Mouse (Mus musculus) leukemia stem cell, adult 10-12 weeks (primary cell): ENCODE measurements around the gene Msmb. TPM values are rescaled to one million over a fixed set of nuclear protein-coding genes. Genes with fewer than 3 reads are reported as not detected.

Source experiments
- polyA plus RNA-seq: library from polyadenylated mRNA; stranded (reverse); fragments of >175 nt; gene quantifications from 2 replicates; pipeline ENCODE4 v1.2.3, GENCODE M21; 2012; ENCODE audit warnings: low replicate concordance

Msmb gene
- not detected in 2 replicates for polyA plus RNA-seq

GRCm38 (mm10) chr14:32141723-32142122, at the start of gene Msmb:
TSS of gene Msmb (plus strand) at chr14:32142023.

GRCm38 (mm10) chr14:32159690-32160246, 17.9 kb downstream of the Msmb start, which contains the start of gene Ncoa4:
TSS of gene Ncoa4 (plus strand) at chr14:32159865.

GRCm38 (mm10) chr14:32201791-32202451, 60.1 kb downstream of the Msmb start, which contains the start of the genes Timm23 and Parg:
TSS of gene Timm23 (minus strand) at chr14:32201898.
TSS of gene Parg (plus strand) at chr14:32201949.

Other genes with a start within 250 kb of the Msmb start
- 0.19 TPM in 1 of 2 replicates, not detected in the other for gene Galnt15, start 113.0 kb upstream of the Msmb start, polyA plus RNA-seq
- gene Oxnad1, start 56.6 kb upstream of the Msmb start, polyA plus RNA-seq, result 5.0 and 6.0 TPM in 2 replicates
- 7.0 and 35.1 TPM in 2 replicates for gene Dph3, start 56.3 kb upstream of the Msmb start, polyA plus RNA-seq
- 1.7 and 8.7 TPM in 2 replicates for gene Ncoa4, start 17.8 kb downstream of the Msmb start, polyA plus RNA-seq
- gene Timm23, start 59.9 kb downstream of the Msmb start, polyA plus RNA-seq, result 85.3 and 292 TPM in 2 replicates
- 13.2 and 18.1 TPM in 2 replicates for gene Parg, start 59.9 kb downstream of the Msmb start, polyA plus RNA-seq
- gene Ogdhl, start 180.0 kb downstream of the Msmb start, polyA plus RNA-seq, result 0.08 and 0.35 TPM in 2 replicates
- gene 1700024G13Rik, start 246.4 kb downstream of the Msmb start, polyA plus RNA-seq, result not detected in 2 replicates